Mouse (Mus musculus) heart, postnatal 0 days (tissue): Measurements from ENCODE around the gene Loxl4. TPM values are rescaled to one million over a fixed set of nuclear protein-coding genes. Genes with fewer than 3 reads are reported as not detected.
A peak's percentile ranks its signal among the peaks of the same experiment; 100 is the strongest.

Experiments used
- ATAC-seq: fragments of 200-750 bp; cut with Nextera tagmentation; 2 replicates; pipeline ENCODE4 v1.8.0; 2017; ENCODE audit warnings: low read depth, moderate number of reproducible peaks, moderate library complexity; ENCODE audit not compliant: insufficient read depth
- DNase-seq: peaks from one replicate; pipeline ENCODE4 v3.0.0-alpha.2; 2016; ENCODE audit warnings: low spot score
- H3K27ac ChIP-seq: fragments of 300-500 bp; sonication (generic); 2 replicates; pipeline ENCODE4 v1.5.1; 2014; ENCODE audit warnings: low read depth, mild to moderate bottlenecking
- H3K27me3 ChIP-seq: fragments of 300-500 bp; sonication (generic); 2 replicates; pipeline ENCODE4 v1.6.1; 2014; ENCODE audit warnings: low read length, mixed read lengths; ENCODE audit not compliant: control insufficient read depth, insufficient read depth
- H3K36me3 ChIP-seq: fragments of 300-500 bp; sonication (generic); replicated peaks from 2 replicates; pipeline ENCODE4 v1.6.1; 2014; ENCODE audit warnings: low read length, mixed read lengths; ENCODE audit not compliant: control insufficient read depth, insufficient read depth
- H3K4me1 ChIP-seq: fragments of 300-500 bp; sonication (generic); 2 replicates; pipeline ENCODE4 v1.6.1; 2014; ENCODE audit warnings: antibody characterized with exemption; ENCODE audit not compliant: control insufficient read depth, insufficient read depth
- H3K4me2 ChIP-seq: fragments of 300-500 bp; sonication (generic); 2 replicates; pipeline ENCODE4 v1.6.1; 2014; ENCODE audit warnings: low read depth, mild to moderate bottlenecking, low read length, moderate library complexity
- H3K4me3 ChIP-seq: fragments of 300-500 bp; sonication (generic); 2 replicates; pipeline ENCODE4 v1.5.1; 2014; ENCODE audit warnings: low read depth, low read length
- H3K9ac ChIP-seq: fragments of 300-500 bp; sonication (generic); replicated peaks from 2 replicates; pipeline ENCODE4 v1.6.1; 2014; ENCODE audit warnings: low read depth, low read length, mixed read lengths
- H3K9me3 ChIP-seq: fragments of 300-500 bp; sonication (generic); replicated peaks from 2 replicates; pipeline ENCODE4 v1.6.1; 2016; ENCODE audit warnings: low read length; ENCODE audit not compliant: control insufficient read depth
- CTCF ChIP-seq: IDR thresholded peaks from 2 replicates; pipeline ENCODE4 v1.5.1; 2016; ENCODE audit warnings: antibody characterized with exemption, control low read depth, low read depth
- EP300 ChIP-seq: IDR thresholded peaks from 2 replicates; pipeline ENCODE4 v1.6.1; 2016; ENCODE audit warnings: antibody characterized with exemption, low read depth
- WGBS: fragments of 180-500 bp; shearing (Covaris S2); extraction: QIAGEN DNeasy Blood & Tissue Kit; methylation state at CpG from one replicate; pipeline ENCODE4 v1.1.7; 2014; 5-methylcytosine and 5-hydroxymethylcytosine counted together
- polyA plus RNA-seq: library from polyadenylated mRNA; unstranded; fragments of >200 nt; fragmentation: Nextera tagmentation; extraction: Ambion mirVana; gene quantifications from 2 replicates; pipeline ENCODE4 v1.2.1, GENCODE M21; 2015
- total RNA-seq: library from RNA; depleted of rRNA; stranded (reverse); fragments of >200 nt; gene quantifications from 2 replicates; pipeline ENCODE4 v1.2.3, GENCODE M21; 2014; ENCODE audit warnings: low replicate concordance

Gene Loxl4
- total and polyA plus RNA-seq, 2 experiments from 2014 or later = 0.30 to 2.3 TPM

DNA sequence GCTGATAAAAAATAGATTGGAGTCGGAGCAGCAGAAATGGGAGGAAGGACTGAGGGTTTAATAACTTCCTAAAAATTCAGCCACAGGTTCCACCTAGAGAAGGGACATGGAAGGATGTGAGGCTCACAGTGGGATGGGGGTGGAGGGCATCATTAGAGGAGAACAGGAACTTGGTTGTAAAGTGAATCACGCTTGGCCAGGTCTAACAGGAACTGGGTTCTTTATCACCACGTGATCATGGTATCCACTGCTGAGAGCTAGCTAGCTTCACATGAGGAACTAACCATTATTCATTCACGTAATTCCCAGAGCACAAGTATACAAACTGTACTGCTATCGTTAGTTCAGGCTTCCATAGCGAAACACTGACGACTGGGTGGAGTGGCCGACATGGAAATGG is 26.9 kb upstream of the Loxl4 start:
- Histone ChIP-seq H3K4me1 (no peaks in the 10 kb centered on the region), H3K36me3 (no peaks in the 10 kb centered on the region), H3K9ac (no peak overlapping the region), H3K4me2 (no peak overlapping the region), H3K9me3 (no peaks in the 10 kb centered on the region), H3K4me3 (no peak overlapping the region), H3K27ac (no peak overlapping the region), H3K27me3 (no peaks in the 10 kb centered on the region)
- ATAC-seq (no peak), DNase-seq (no peak)
- 49% methylated on average over 8 of the region's 8 CpGs for WGBS
- TF ChIP-seq EP300 (no peak), CTCF (no peak)

DNA sequence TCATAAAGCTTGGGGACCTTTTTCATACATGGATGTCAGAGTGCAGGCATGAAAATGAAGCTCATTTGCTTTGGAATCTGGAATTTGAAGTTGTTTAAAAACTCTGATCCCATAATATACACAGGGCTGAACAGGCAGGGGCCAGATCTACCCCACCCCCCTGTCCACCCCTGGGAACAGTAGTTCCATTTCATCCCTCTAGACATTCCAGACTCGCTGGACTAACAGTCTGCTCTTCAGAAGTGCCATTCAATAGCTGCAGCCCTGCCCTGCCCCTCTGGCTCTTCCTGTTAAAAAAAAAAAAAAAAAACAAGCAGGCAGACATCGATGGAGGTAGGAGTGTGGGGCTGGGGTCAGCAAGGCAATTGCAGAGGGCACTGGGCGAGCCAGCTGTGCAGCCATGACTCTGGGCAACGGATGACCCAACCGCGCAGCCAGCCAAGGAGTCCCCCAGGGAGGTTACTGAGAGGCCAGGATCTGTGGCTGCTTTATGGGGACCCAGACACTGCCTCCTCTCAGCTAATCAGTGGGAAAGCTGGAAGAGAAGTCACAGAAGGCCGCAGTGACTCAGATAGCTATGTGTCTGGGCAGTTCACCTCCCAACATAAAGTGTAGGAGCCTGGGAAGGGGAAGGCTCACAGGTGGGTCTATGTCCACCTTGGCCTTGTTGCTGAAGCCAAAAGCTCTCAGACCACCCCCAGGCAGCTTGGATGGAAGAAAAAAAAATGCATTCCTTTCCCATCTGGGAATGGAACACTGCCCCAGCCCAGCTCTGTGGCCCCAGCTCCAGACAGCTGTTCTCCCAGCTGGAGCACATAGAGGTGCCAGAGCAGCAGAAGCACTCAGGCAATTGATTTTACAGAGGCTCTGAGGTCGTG is 26.2 kb upstream of the Loxl4 start:
- no peak overlapping the region for H3K4me3 ChIP-seq
- 43% methylated on average over 8 of the region's 8 CpGs for WGBS
- H3K9ac ChIP-seq = no peak overlapping the region
- DNase-seq = no peak
- TF ChIP-seq EP300 = no peak
- no peak for TF ChIP-seq CTCF
- H3K27me3 ChIP-seq = no peaks in the 10 kb centered on the region
- no peaks in the 10 kb centered on the region for H3K36me3 ChIP-seq
- H3K4me1 ChIP-seq = no peaks in the 10 kb centered on the region
- no peak overlapping the region for H3K4me2 ChIP-seq
- peak; percentile 41 for ATAC-seq
- no peak overlapping the region for H3K27ac ChIP-seq
- no peaks in the 10 kb centered on the region for H3K9me3 ChIP-seq

DNA sequence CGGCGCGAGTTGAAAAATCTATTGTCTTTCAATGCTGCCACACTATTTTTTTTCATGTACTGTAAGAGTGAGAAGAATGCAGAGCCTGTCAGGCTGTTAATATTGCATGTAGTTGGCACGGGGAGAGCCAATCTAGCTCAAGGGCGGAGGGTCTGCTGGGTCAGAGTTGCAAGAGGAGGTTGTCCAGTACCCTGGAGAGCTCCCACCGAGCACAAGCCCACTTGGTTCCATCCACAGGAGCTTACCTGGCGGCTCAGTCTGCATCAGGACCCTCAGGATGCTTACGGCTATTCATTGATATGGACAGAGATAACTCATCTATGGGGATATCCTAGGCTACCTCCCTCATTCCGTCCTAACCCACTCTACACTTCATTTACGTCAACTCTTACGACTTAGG is 24.0 kb upstream of the Loxl4 start:
- H3K9ac ChIP-seq = no peak overlapping the region
- H3K27ac ChIP-seq = no peak overlapping the region
- no peak overlapping the region for H3K4me2 ChIP-seq
- ATAC-seq = no peak
- H3K4me3 ChIP-seq = no peak overlapping the region
- DNase-seq = no peak
- H3K4me1 ChIP-seq = no peaks in the 10 kb centered on the region
- WGBS = 41% methylated on average over 11 of the region's 11 CpGs
- no peaks in the 10 kb centered on the region for H3K36me3 ChIP-seq
- no peaks in the 10 kb centered on the region for H3K27me3 ChIP-seq
- no peaks in the 10 kb centered on the region for H3K9me3 ChIP-seq
- no peak for TF ChIP-seq CTCF
- TF ChIP-seq EP300 = no peak

DNA sequence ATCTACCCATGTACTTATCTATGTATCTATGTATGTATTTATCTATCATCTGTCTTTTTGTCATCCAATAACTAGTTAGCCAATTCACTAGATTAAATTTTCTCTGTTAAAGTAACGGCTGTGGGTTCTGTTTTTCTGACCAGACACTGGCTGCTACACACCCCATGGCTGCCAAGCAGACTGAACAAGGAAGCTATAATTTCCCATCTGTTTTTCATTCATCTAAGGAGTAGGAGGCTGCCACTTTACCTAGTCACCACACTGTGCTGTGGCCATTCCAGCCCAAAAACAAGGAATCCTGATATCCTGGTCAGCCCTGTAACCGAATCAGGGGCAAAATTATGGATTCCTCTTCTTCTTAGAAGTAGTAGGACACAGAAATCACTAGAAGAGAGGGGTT is 21.0 kb upstream of the Loxl4 start:
- Histone ChIP-seq H3K4me2 (no peak overlapping the region), H3K9me3 (no peaks in the 10 kb centered on the region), H3K9ac (no peak overlapping the region), H3K36me3 (no peaks in the 10 kb centered on the region), H3K4me3 (no peak overlapping the region), H3K27me3 (no peaks in the 10 kb centered on the region; the same call in 1 of the 2 replicates), H3K27ac (no peak overlapping the region), H3K4me1 (0 out of 2 replicates have a peak, but pooled peaks cover 4% of the 10 kb centered on the region)
- TF ChIP-seq EP300 (no peak), CTCF (no peak)
- WGBS = 61% methylated on average over 2 of the region's 2 CpGs
- ATAC-seq (no peak), DNase-seq (no peak)

DNA sequence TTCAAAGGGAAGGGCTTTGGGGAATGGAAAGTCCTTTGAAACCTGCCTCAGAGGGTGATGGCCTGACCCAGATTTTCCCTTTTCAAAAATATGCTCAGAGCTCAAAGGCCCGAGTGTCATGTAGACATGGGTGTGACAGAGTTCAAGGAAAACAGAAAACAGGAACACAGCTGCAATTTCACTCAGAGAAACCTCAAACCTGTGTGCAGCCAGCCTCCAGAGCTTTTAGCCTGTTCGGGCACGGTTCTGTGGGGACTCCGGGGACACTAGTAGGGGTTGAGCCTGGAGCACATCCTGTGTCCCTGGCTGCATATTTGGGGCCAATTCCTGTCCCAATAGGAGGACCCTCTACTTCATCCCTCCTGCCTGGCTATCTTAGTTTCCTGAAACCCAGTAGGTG is 19.7 kb upstream of the Loxl4 start:
- 69% methylated on average over 4 of the region's 4 CpGs for WGBS
- Histone ChIP-seq H3K4me3 (no peak overlapping the region), H3K36me3 (no peaks in the 10 kb centered on the region), H3K9me3 (no peaks in the 10 kb centered on the region), H3K9ac (no peak overlapping the region), H3K27me3 (no peaks in the 10 kb centered on the region; the same call in 1 of the 2 replicates), H3K4me2 (no peak overlapping the region), H3K27ac (no peak overlapping the region), H3K4me1 (0 out of 2 replicates have a peak, but pooled peaks cover 4% of the 10 kb centered on the region)
- ATAC-seq (no peak), DNase-seq (no peak)
- TF ChIP-seq EP300 = no peak
